Mouse (Mus musculus) liver, embryonic 11.5 days (tissue): ENCODE measurements around the gene Lnx2. TPM values are rescaled to one million over a fixed set of nuclear protein-coding genes. Genes with fewer than 3 reads are reported as not detected.

ENCODE experiments used
- ATAC-seq: fragments of 200-750 bp; cut with Nextera tagmentation; replicated peaks from 2 replicates; pipeline ENCODE4 v1.8.0; 2017; ENCODE audit warnings: moderate number of reproducible peaks, mild to moderate bottlenecking, moderate TSS enrichment, moderate library complexity; ENCODE audit not compliant: low FRiP score
- DNase-seq: peaks from one replicate; pipeline ENCODE4 v3.0.0-alpha.2; 2017; ENCODE audit warnings: low spot score
- H3K27ac ChIP-seq: fragments of 300-500 bp; sonication (generic); 2 replicates; pipeline ENCODE4 v1.5.1; 2014; ENCODE audit warnings: mild to moderate bottlenecking, low read depth, low read length, control low read depth
- H3K27me3 ChIP-seq: fragments of 300-500 bp; sonication (generic); replicated peaks from 2 replicates; pipeline ENCODE4 v1.6.1; 2014; ENCODE audit warnings: low read length, mixed read lengths; ENCODE audit not compliant: control insufficient read depth, insufficient read depth
- H3K36me3 ChIP-seq: fragments of 300-500 bp; sonication (generic); 2 replicates; pipeline ENCODE4 v1.6.1; 2014; ENCODE audit warnings: mild to moderate bottlenecking, low read length, moderate library complexity, mixed read lengths; ENCODE audit not compliant: control insufficient read depth, insufficient read depth
- H3K4me1 ChIP-seq: fragments of 300-500 bp; sonication (generic); replicated peaks from 2 replicates; pipeline ENCODE4 v1.6.1; 2014; ENCODE audit warnings: low read length, mixed read lengths; ENCODE audit not compliant: control insufficient read depth, insufficient read depth
- H3K4me2 ChIP-seq: fragments of 300-500 bp; sonication (generic); 2 replicates; pipeline ENCODE4 v1.6.1; 2014; ENCODE audit warnings: mild to moderate bottlenecking, control low read depth, moderate library complexity
- H3K4me3 ChIP-seq: fragments of 300-500 bp; sonication (generic); 2 replicates; pipeline ENCODE4 v1.5.1; 2014; ENCODE audit warnings: low read depth, low read length, control low read depth
- H3K9ac ChIP-seq: fragments of 300-500 bp; sonication (generic); 2 replicates; pipeline ENCODE4 v1.6.1; 2014; ENCODE audit warnings: low read depth, low read length, control low read depth
- H3K9me3 ChIP-seq: fragments of 300-500 bp; sonication (generic); 2 replicates; pipeline ENCODE4 v1.6.1; 2016; ENCODE audit warnings: low read length, inconsistent platforms, mixed read lengths; ENCODE audit not compliant: control insufficient read depth
- WGBS: fragments of 180-500 bp; shearing (Covaris S2); extraction: QIAGEN DNeasy Blood & Tissue Kit; methylation state at CpG from one replicate; pipeline ENCODE4 v1.1.7; 2014; 5-methylcytosine and 5-hydroxymethylcytosine counted together
- polyA plus RNA-seq: library from polyadenylated mRNA; unstranded; fragments of >200 nt; fragmentation: Nextera tagmentation; extraction: Ambion mirVana; gene quantifications from 2 replicates; pipeline ENCODE4 v1.2.1, GENCODE M21; 2014

Gene Lnx2
- polyA plus RNA-seq, 1 experiment from 2014 or later, result 13.3 TPM

DNA sequence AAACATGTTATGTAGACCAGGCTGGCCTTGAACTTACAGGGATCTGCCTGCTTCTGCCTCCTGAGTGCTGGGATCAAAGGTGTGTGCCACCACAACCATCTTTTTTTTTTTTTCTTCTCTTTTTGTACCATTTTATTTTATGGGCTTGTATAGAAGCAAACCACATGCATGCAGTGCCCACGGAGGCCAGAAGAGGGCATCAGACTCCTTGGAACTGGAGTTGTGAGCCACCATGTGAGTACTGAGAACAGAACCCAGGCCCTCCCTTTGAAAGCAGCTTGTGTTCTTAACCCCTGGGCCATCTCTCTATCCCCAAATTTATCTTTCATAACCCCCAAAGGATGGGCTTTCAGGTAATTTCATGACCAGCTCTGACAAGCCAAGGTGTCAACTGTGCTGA is 73.1 kb downstream of the Lnx2 start:
- no peaks in the 10 kb centered on the region for H3K9me3 ChIP-seq
- H3K9ac ChIP-seq, result no peak overlapping the region
- H3K4me2 ChIP-seq, result no peak overlapping the region
- H3K4me1 ChIP-seq, result no peaks in the 10 kb centered on the region
- DNase-seq (no peak), ATAC-seq (no peak)
- H3K27ac ChIP-seq, result no peak overlapping the region
- WGBS, result 64% methylated on average over 1 of the region's 1 CpGs
- H3K36me3 ChIP-seq, result no peaks in the 10 kb centered on the region; the same call in 1 of the 2 replicates
- no peaks in the 10 kb centered on the region for H3K27me3 ChIP-seq
- H3K4me3 ChIP-seq, result no peak overlapping the region

DNA sequence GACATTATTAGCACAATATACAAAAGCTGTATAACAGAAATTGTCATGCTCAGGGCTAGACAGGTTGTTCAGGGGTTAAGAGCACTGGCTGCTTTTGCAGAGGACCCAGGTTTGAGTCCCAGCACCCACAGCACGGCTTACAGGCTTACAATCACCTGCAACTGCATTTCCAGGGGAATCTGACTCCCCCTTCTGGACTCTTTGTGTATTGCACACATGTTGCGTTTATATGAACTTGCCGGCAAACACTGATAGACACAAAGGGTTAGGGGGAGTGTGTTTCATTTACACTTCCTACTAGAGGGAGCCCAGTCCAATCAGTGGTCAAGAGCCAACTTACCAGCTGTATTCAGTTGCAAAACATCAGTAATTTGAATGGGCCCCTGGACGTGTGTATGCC is 75.1 kb downstream of the Lnx2 start:
- Histone ChIP-seq H3K27ac (no peak overlapping the region), H3K27me3 (no peaks in the 10 kb centered on the region), H3K4me1 (no peaks in the 10 kb centered on the region), H3K4me3 (no peak overlapping the region), H3K9me3 (no peaks in the 10 kb centered on the region), H3K9ac (no peak overlapping the region), H3K4me2 (no peak overlapping the region), H3K36me3 (no peaks in the 10 kb centered on the region; the same call in 1 of the 2 replicates)
- WGBS, result 83% methylated on average over 4 of the region's 4 CpGs
- DNase-seq, result no peak
- ATAC-seq, result no peak

DNA sequence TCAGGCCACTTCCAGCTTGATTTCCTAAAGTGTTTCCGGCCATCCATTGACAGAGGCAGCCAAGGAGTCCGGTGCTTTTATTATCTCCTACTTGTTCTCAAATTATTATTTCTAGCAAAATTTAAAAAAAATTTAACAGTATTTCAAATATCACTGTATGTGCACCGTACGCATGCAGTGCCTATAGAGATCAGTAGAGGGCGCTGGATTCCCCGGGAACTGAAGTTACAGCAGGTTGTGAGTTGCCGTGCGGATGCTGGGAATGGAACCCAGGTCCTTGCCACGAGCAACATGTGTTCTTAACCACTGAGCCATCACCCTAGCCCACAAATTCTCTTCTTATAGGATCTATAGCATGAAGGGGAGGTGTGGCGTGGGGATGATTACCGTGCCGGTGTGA is 77.6 kb downstream of the Lnx2 start:
- Histone ChIP-seq H3K4me3 (no peak overlapping the region), H3K27ac (no peak overlapping the region), H3K4me1 (no peaks in the 10 kb centered on the region), H3K9me3 (no peaks in the 10 kb centered on the region), H3K36me3 (no peaks in the 10 kb centered on the region; the same call in 1 of the 2 replicates), H3K27me3 (no peaks in the 10 kb centered on the region), H3K9ac (no peak overlapping the region), H3K4me2 (no peak overlapping the region)
- no peak for DNase-seq
- ATAC-seq, result no peak
- 89% methylated on average over 12 of the region's 12 CpGs for WGBS

DNA sequence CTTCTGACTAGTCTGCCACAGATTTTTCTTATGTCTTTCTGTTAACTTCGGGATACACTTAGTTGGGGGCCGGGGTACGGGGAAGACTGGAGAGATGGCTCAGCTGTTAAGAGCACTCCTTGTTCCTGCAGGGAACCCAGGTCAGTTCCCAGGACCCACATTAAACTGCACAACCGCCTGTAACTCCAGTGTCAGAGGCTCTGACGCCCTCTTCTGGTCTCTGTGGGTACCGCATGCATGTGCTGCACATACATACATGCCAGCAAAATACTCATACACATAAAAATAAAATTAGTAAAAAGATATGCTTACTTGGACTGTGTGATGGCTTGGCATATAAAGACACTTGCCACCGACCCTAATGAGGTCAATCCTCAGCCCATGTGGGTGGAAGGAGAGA is 79.6 kb downstream of the Lnx2 start:
- no peaks in the 10 kb centered on the region for H3K9me3 ChIP-seq
- H3K9ac ChIP-seq, result no peak overlapping the region
- 77% methylated on average over 7 of the region's 7 CpGs for WGBS
- no peaks in the 10 kb centered on the region for H3K4me1 ChIP-seq
- H3K27me3 ChIP-seq, result no peaks in the 10 kb centered on the region
- no peak overlapping the region for H3K4me3 ChIP-seq
- DNase-seq, result no peak
- ATAC-seq, result no peak
- H3K4me2 ChIP-seq, result no peak overlapping the region
- H3K27ac ChIP-seq, result no peak overlapping the region
- H3K36me3 ChIP-seq, result no peaks in the 10 kb centered on the region

DNA sequence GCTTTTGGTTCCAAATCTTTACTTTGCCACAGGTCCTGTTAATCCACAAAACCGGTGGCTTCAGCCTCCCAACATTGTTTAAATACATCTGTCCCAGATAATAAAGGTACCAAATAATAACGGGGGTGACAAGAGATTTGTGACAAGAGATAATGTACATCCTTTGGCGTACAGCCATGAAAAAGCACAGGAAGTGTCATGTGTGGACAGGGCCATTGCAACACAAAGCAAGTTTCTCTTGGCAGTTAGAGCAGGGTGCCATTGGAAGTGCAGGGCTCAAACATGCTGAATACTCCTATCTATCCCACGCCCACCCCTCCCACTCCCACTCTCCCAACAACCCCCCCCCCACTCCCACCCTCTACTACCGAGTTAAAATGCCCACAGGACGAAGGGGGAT is 81.4 kb downstream of the Lnx2 start:
- H3K9ac ChIP-seq, result no peak overlapping the region
- ATAC-seq (no peak), DNase-seq (no peak)
- no peak overlapping the region for H3K27ac ChIP-seq
- H3K4me2 ChIP-seq, result no peak overlapping the region
- no peaks in the 10 kb centered on the region for H3K4me1 ChIP-seq
- no peaks in the 10 kb centered on the region for H3K9me3 ChIP-seq
- 61% methylated on average over 6 of the region's 6 CpGs for WGBS
- H3K27me3 ChIP-seq, result no peaks in the 10 kb centered on the region
- H3K4me3 ChIP-seq, result no peak overlapping the region
- H3K36me3 ChIP-seq, result no peaks in the 10 kb centered on the region

DNA sequence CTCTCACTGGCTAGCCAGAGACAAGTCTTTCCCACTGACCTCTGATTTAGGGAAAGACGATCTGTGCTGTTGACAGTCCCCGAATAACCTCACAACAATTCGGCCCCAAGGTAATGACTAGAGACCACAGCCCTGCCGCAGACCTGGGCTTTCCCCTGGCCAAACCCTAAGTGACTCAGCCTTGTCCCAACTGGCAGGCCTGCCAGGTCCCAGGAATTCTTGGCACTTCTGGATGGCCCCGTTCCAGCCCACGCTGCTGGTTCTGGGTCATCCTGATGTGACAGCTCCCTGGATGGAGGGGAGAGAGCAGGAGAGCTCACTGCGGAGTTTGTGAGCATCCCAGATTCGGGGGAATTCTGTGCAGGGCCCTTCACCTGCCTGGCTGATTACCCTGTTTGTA is 82.9 kb downstream of the Lnx2 start:
- no peak overlapping the region for H3K4me3 ChIP-seq
- H3K4me2 ChIP-seq, result no peak overlapping the region
- no peaks in the 10 kb centered on the region for H3K27me3 ChIP-seq
- no peak for DNase-seq
- no peak overlapping the region for H3K27ac ChIP-seq
- H3K9me3 ChIP-seq, result no peaks in the 10 kb centered on the region
- H3K9ac ChIP-seq, result no peak overlapping the region
- 82% methylated on average over 8 of the region's 8 CpGs for WGBS
- no peaks in the 10 kb centered on the region for H3K36me3 ChIP-seq
- no peak for ATAC-seq
- H3K4me1 ChIP-seq, result no peaks in the 10 kb centered on the region

DNA sequence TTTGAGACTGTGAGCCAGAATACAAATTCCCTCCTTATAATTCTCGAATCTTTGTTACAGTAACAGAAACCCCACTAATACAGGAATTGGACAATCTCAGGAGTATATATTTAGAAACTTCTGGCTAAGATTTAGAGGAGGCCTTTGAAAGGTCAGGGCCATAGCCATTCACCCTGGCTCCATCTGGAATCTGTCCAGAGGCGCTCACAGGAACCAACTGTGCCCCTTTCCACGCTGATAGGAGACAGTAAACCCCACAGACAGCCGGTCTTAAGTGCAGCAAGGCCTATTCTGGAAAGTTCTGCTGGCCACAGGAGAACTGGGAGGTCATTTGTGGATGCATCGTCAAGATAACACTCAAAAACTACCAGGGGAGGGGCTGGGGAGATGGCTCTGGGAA is 87.3 kb downstream of the Lnx2 start:
- no peak overlapping the region for H3K4me3 ChIP-seq
- WGBS, result 64% methylated on average over 5 of the region's 5 CpGs
- no peak overlapping the region for H3K4me2 ChIP-seq
- DNase-seq (no peak), ATAC-seq (no peak)
- no peak overlapping the region for H3K9ac ChIP-seq
- H3K9me3 ChIP-seq, result no peaks in the 10 kb centered on the region
- peaks cover 18% of the 10 kb centered on the region for H3K27me3 ChIP-seq
- no peaks in the 10 kb centered on the region for H3K4me1 ChIP-seq
- H3K36me3 ChIP-seq, result no peaks in the 10 kb centered on the region
- H3K27ac ChIP-seq, result no peak overlapping the region

DNA sequence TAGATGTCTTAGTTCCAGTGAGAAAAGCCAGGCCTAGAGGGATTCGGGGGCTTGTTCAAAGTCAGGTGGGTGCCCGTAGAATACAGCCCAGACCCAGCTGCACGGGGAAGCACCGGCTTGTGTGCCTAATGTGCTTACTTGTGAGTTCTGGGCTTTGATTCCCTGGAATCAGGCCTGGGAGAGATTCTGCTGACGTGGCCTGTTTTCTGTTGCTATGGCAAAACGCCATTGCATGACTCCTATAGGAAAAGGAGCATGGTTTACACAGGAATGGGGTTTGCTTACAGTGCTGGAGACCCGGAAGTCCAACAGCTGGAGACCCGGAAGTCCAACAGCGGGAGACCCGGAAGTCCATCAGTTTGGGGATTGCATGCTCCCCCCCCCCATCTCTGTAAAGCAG is 88.8 kb downstream of the Lnx2 start:
- Histone ChIP-seq H3K4me2 (no peak overlapping the region), H3K9me3 (no peaks in the 10 kb centered on the region), H3K27me3 (peaks cover 21% of the 10 kb centered on the region), H3K9ac (no peak overlapping the region), H3K4me1 (no peaks in the 10 kb centered on the region), H3K27ac (no peak overlapping the region), H3K4me3 (no peak overlapping the region), H3K36me3 (no peaks in the 10 kb centered on the region)
- no peak for DNase-seq
- no peak for ATAC-seq
- 85% methylated on average over 10 of the region's 10 CpGs for WGBS

DNA sequence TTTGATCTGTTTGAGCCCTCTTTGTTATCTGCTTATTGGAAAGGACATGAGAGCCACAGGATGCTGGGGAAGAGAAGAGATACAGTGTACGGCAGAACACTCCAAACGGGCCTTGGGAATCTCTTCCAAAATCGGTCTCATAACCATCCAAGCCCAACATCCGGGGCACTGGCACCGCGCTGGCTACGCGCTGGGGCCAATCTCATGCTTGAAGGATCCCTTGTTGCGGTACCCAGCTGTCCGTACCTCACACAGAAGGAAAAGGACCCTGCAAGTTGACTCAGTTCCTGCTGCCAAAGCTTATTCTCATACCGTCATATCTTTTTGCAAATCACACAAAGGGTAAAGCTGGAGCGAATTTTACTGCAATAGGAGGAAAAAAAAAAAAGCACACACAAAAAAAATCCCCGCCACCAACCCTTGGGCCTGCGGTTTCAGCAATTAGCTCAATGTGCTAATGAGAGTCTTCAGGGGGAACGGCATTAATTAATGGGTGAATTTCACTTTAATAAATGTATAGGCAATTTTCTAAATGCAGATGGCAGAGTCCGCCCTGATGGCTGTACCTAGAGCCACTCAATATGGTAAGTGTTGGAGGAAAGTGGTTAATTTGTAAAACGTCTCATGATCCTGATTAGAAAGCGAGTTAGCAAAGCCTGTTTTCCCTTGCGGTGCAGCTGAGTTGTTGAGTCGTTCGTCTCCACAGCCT is 90.5 kb downstream of the Lnx2 start:
- Histone ChIP-seq H3K9me3 (no peaks in the 10 kb centered on the region), H3K27me3 (peaks cover 21% of the 10 kb centered on the region), H3K36me3 (no peaks in the 10 kb centered on the region), H3K4me3 (no peak overlapping the region), H3K9ac (no peak overlapping the region), H3K27ac (no peak overlapping the region), H3K4me1 (no peaks in the 10 kb centered on the region), H3K4me2 (no peak overlapping the region)
- WGBS, result 60% methylated on average over 21 of the region's 21 CpGs
- no peak for DNase-seq
- ATAC-seq, result no peak
